Mouse (Mus musculus): ENCODE measurements around the gene Gen1. TPM values are rescaled to one million over a fixed set of nuclear protein-coding genes. Genes with fewer than 3 reads are reported as not detected.

The Gen1 gene
- total RNA-seq, 2 experiments from 2014 or later = 2.9 TPM

- Histone ChIP-seq H3K27ac (no peak overlapping the region), H3K4me3 (no peak overlapping the region)
- no peak for TF ChIP-seq CTCF (IDR thresholded peaks at IDR 0.05)
- intact Hi-C loops (cut with DNase I) = no loop called here
- DNase-seq (ENCODE audit: extremely low spot score in 1 of 2, low spot score in 2 of 2) = no peak
These were observed 43.0 kb downstream of the Gen1 start for GRCm38 (mm10) chr12:11222566-11222965.

DNA sequence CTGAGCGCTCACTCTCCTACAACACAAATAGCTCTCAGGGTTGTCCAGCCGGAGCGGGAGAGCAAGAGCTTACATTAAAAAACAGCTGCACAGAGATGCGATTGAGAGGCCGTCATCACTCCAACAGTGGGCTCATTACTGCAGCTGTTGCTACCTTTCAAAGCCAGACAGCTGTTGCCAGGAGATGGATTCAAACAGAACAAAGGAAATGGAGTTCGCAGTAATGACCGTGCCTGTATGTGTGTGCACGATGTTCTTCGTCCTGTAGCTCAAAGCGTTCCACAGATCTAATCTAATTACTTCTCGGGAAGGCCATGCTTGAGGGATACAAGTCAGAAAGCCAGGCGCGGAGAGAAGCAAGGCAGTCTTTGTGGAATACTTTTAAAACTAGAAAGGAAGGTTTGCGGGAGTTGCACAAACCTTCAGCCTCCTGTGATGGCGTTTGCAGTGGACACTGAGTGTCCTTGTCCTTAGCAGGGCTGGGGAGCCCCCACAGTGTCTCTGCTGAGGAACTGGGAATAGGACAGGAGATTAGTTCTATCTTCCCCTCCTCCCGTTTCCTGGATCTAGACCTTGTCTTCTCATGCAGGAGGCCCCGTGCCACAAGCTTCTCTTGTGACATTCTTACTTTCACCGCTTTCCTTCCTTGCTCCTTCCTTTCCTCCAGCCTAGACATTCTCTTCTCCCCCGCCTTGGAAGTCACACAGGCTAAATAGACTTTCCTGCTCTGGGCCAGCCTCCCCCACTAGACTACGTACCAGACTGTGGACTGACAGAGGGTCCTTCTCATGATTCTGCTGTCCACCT lies 43.9 kb downstream of the Gen1 start:
- intact Hi-C loops (cut with DNase I) = no loop called here
- no peak for TF ChIP-seq CTCF (IDR thresholded peaks at IDR 0.05)
- no peak for DNase-seq (ENCODE audit: extremely low spot score in 1 of 2, low spot score in 2 of 2)
- Histone ChIP-seq H3K4me3 (no peak overlapping the region), H3K27ac (no peak overlapping the region)

DNA sequence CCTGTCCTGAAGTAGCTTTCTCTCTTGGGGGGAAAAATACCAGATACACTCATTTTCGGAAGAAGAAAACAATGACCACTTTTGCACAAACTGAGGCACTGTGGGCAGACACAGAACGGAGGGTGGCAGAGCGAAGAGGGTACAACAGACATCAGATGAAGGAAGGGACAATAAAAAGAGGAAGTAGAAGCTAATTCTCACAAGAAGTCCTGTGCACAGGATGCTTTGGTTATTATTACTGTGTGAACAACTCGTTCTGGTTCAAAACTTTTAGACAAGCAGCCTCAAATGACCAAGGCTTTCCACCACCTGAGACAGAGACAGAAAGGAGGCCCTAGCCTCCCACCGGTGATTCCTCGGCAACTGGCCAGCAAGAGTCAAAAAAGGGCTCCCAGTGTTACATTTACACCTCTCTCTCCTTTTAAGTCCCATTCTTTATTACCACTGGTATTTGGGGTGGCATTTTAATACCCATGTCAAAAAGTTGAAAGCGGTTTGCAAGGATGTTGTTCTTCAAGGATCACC lies 47.8 kb downstream of the Gen1 start:
- no peak for DNase-seq (ENCODE audit: extremely low spot score in 1 of 2, low spot score in 2 of 2)
- Histone ChIP-seq H3K27ac (no peak overlapping the region), H3K4me3 (no peak overlapping the region)
- TF ChIP-seq CTCF (IDR thresholded peaks at IDR 0.05) = no peak
- intact Hi-C loops (cut with DNase I) = no loop called here

DNA sequence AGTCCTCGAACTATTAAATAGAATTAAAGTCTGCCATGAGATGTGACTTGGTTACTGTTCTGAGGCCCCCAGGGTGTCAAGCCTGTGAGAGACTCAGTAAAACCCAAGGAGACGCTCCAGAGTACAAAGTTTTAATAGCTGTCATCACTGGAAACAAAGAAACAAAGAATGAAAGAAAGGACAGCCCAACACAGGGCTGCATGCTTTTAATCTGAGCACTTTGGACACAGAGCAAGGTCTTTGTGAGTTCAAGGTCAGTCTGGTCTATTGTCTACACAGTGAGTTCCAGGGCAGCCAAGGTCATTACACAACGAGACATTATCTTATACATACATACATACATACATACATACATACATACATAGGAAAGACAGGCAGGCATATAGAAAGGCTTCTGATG lies 49.1 kb downstream of the Gen1 start:
- H3K27ac ChIP-seq = no peak overlapping the region
- intact Hi-C loops (cut with DNase I) = no loop called here
- no peak for TF ChIP-seq CTCF (IDR thresholded peaks at IDR 0.05)
- H3K4me3 ChIP-seq = no peak overlapping the region
- no peak for DNase-seq (ENCODE audit: extremely low spot score in 1 of 2, low spot score in 2 of 2)

GRCm38 (mm10) chr12:11215555-11215954 lies 50.0 kb downstream of the Gen1 start:
- DNase-seq (ENCODE audit: extremely low spot score in 1 of 2, low spot score in 2 of 2) = no peak
- intact Hi-C loops (cut with DNase I) = no loop called here
- H3K27ac ChIP-seq = no peak overlapping the region
- no peak for TF ChIP-seq CTCF (IDR thresholded peaks at IDR 0.05)
- H3K4me3 ChIP-seq = no peak overlapping the region

- Histone ChIP-seq H3K27ac (no peak overlapping the region), H3K4me3 (no peak overlapping the region)
- TF ChIP-seq CTCF (IDR thresholded peaks at IDR 0.05) = no peak
- DNase-seq (ENCODE audit: extremely low spot score in 1 of 2, low spot score in 2 of 2) = no peak
- intact Hi-C loops (cut with DNase I) = no loop called here
These were observed 50.8 kb downstream of the Gen1 start for GRCm38 (mm10) chr12:11214776-11215175.

DNA sequence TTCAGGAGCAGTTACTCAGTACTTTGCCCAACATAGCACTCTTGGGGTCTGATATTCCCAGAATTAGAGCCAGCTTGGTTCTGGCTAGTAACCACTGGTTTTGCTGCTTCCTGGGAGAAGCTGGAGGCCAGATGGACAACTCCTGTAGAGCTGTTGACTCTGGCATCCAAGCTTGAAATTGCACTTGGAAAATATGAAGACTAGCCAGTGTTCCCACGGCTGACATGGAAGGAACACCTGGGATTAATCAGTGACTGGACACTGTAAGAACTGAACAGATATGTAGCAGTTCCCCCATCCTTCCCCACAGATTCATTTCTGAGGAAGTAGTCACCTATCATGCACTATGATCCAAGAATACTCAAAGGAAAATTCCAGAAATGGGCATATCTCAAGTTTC lies 52.7 kb downstream of the Gen1 start:
- DNase-seq (ENCODE audit: extremely low spot score in 1 of 2, low spot score in 2 of 2) = no peak
- H3K4me3 ChIP-seq = no peak overlapping the region
- no peak overlapping the region for H3K27ac ChIP-seq
- no peak for TF ChIP-seq CTCF (IDR thresholded peaks at IDR 0.05)
- intact Hi-C loops (cut with DNase I) = no loop called here

DNA sequence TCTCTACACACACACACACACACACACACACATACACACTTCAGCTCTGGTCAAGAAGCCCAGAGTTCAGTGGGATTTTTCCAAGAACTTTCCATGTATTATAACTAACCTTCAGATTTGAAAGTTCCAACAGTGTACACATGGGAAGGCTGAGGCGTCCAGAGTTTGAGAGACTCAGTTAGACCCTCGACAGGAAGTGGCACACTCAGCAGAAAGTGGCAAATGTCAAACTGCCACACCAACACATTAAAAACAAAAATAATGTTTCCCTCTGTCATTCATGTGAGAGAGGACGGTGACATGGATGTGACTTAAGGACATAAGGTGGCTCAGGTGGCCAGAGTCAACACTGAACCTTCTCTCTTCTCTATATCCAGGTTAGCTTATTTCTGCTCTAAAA lies 55.2 kb downstream of the Gen1 start:
- no peak overlapping the region for H3K27ac ChIP-seq
- DNase-seq (ENCODE audit: extremely low spot score in 1 of 2, low spot score in 2 of 2) = no peak
- intact Hi-C loops (cut with DNase I) = no loop called here
- no peak overlapping the region for H3K4me3 ChIP-seq
- no peak for TF ChIP-seq CTCF (IDR thresholded peaks at IDR 0.05)

DNA sequence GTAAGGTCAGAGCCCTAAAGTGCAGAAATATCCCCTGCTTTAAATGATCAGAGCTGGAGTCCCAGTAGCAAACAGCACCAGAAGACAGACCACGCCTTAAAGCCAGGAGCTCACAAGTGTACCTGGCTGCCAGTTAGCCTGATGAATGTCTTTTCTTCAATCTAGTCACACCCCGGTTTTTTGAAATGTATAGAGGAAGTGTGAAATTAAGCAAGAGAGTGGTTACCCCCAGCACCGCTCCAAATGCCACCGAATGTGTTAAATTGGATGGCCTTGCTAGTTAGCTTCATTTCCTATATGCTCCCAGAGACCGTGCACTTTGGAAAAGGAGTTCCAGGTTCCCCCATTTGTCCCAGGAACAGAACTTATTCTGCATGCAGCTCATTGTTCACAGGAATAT lies 56.0 kb downstream of the Gen1 start:
- intact Hi-C loops (cut with DNase I) = no loop called here
- TF ChIP-seq CTCF (IDR thresholded peaks at IDR 0.05) = no peak
- DNase-seq (ENCODE audit: extremely low spot score in 1 of 2, low spot score in 2 of 2) = no peak
- no peak overlapping the region for H3K27ac ChIP-seq
- H3K4me3 ChIP-seq = no peak overlapping the region

DNA sequence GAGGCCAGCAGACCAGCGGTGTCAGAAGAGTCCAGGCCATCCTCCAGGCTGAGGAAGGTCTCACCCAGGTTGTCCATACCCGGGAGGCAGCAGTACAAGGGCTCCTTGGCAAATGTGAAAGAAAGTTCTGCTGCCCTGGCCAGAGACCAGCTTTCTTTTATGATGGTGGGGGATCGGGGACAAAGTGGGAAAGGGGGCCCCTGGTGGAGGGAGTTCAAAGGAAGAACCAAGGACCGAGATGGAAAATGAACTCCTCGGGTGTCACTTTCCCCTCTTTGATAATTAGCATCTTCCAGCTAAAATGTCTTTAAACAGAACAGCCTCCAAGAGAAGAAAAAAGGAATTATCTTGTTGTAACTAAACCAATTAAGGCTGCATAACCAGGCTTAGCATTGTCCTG lies 56.7 kb downstream of the Gen1 start, which contains the start of gene Msgn1:
Gene Msgn1, minus strand, starts transcription at position 101 of the 400 bp plus-strand sequence.
- DNase-seq (ENCODE audit: extremely low spot score in 1 of 2, low spot score in 2 of 2) = no peak
- Histone ChIP-seq H3K4me3 (no peak within 1 kb of the TSS), H3K27ac (no peak within 1 kb of the TSS)
- TF ChIP-seq CTCF (IDR thresholded peaks at IDR 0.05) = no peak
- intact Hi-C loops (cut with DNase I) = no loop called here

GRCm38 (mm10) chr12:11206321-11206720 lies 59.3 kb downstream of the Gen1 start:
- no peak for TF ChIP-seq CTCF (IDR thresholded peaks at IDR 0.05)
- intact Hi-C loops (cut with DNase I) = no loop called here
- Histone ChIP-seq H3K27ac (no peak overlapping the region), H3K4me3 (no peak overlapping the region)
- DNase-seq (ENCODE audit: extremely low spot score in 1 of 2, low spot score in 2 of 2) = no peak

DNA sequence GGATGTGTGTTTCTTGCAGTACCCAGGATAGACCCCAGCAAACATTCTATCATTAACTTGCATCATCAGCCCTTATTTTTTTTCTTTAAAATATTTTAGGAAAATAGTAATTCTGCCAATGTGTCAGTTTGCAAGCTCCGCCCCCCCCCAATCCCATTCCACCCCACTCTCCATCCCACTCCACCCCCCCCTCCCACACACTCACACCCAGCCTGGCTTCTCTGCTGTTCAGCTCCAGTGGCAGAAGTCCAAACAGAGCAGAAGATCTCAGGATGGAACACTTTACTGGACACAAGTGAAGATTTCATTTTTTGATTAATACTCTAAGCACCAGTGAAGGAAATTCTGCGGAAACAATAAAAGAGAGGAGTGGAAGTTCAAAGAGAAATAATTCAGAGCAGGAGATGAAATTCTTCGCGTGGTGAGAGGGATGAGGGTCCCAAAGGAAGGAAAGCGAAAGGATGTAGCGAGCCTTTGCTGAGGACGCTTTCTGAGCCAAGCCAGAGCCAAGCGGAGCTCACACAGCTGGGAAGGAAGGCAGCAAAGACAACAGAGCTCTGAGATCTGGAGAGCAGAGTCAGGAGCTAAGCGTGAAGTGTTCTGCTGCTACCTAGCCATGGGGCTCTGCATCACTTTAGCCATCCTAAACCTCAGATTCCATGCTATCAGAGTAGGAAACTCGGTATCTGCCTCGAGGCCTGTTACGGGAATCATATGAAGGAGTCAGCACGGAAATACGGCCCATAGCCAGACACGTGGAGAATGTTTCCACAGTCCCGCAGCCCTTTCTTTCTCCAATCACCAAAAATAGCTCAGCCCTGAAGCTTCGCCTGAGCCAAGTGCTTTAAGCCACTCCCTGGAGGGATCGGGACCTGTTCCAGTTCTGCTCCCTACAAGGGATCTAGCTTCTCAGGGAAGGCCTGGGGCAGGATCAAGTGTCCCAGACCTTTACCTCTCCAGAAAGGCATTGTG lies 61.6 kb downstream of the Gen1 start:
- DNase-seq (ENCODE audit: extremely low spot score in 1 of 2, low spot score in 2 of 2) = peak in 1 of 2 experiments; percentile 14
- intact Hi-C loops (cut with DNase I) = no loop called here
- H3K4me3 ChIP-seq = no peak overlapping the region
- no peak for TF ChIP-seq CTCF (IDR thresholded peaks at IDR 0.05)
- peak overlapping the region; percentile 32; the same call in 1 of the 2 replicates for H3K27ac ChIP-seq

Measured in left cerebral cortex, adult 2 months (tissue).